ENCODE assay signal across 17 mouse cellular contexts in the genomic region with DNA sequence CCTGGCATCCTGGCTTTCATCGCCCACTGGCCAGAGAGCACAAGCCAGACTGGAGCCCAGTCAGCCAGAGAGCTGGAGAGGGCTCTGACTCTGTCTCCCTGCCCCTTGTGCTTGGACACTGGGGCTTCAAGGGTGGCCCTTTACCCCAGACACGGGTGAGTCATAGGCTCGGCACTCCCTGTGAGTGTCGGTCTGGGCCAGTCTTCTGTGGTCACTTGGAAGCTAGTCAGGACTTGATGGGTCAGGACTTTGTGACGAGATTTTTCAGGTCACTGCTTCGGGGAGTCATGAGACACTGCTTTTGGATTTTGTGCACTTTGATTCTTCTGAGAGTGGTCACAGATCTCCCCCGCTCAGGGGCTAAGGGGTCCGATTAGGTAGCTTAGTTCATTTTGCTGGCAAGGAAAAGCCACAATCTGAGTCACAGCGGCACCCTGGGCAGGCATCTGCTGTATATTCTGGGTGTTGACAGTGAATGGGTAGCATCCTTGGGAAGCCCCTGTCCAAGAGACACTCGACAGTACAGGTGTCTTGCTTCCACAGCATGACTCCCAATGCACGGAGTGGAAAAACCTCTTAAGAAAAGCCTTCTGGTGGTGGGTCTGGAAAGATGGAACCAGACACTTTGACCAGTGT. TPM values are rescaled to one million over a fixed set of nuclear protein-coding genes. Genes with fewer than 3 reads are reported as not detected.
DNase-seq lines count a peak whose midpoint lies in the region; ATAC-seq and TF ChIP-seq lines count a peak whose summit lies in the region.
"Had no signal": no experiment of that assay in that cellular context is flagged by ENCODE, and none has a peak within 500 bp of the region (broad histone marks: within the 10 kb centered on the region; RNA-seq: fewer than 3 reads in every experiment).

No protein-coding gene starts in this region.

- no peak overlapping the region for H3K27ac ChIP-seq in kidney, adult 2 months (ENCODE audit: insufficient read depth, low read depth, low read length)
- no peak overlapping the region for H3K27ac ChIP-seq in kidney, embryonic 14.5 days (ENCODE audit: low read depth, low read length)
- H3K27ac ChIP-seq in forebrain, embryonic 13.5 days, result no peak overlapping the region
- no peak overlapping the region for H3K27ac ChIP-seq in forebrain, embryonic 15.5 days (replicated peaks)
- H3K27ac ChIP-seq: embryonic facial prominence, embryonic 13.5 days; forebrain, embryonic 12.5 days; heart, adult 2 months; layer of hippocampus, adult 2 months; left cerebral cortex, adult 2 months; limb, embryonic 13.5 days had no signal

- H3K27me3 ChIP-seq in kidney, adult 2 months (replicated peaks; ENCODE audit: control insufficient read depth, insufficient read depth, low read length), result no peaks in the 10 kb centered on the region
- no peaks in the 10 kb centered on the region for H3K27me3 ChIP-seq in kidney, embryonic 14.5 days (ENCODE audit: control insufficient read depth, insufficient read depth, low read length)
- no peaks in the 10 kb centered on the region for H3K27me3 ChIP-seq in C2C12 (ENCODE audit: control insufficient read depth, insufficient read depth, insufficient read length)
- H3K27me3 ChIP-seq in forebrain, embryonic 13.5 days, result no peaks in the 10 kb centered on the region
- H3K27me3 ChIP-seq in forebrain, embryonic 15.5 days, result no peaks in the 10 kb centered on the region
- H3K27me3 ChIP-seq: embryonic facial prominence, embryonic 13.5 days; forebrain, embryonic 12.5 days; limb, embryonic 13.5 days; megakaryocyte, embryonic 14.5 days had no signal

- WGBS in kidney, adult 2 months, result 56% methylated on average over 11 of the region's 11 CpGs
- WGBS in kidney, embryonic 14.5 days, result 85% methylated on average over 11 of the region's 11 CpGs
- 84% methylated on average over 11 of the region's 11 CpGs for WGBS in forebrain, embryonic 13.5 days
- WGBS in forebrain, embryonic 15.5 days, result 89% methylated on average over 11 of the region's 11 CpGs

- peak; percentile 75 for DNase-seq in kidney, adult 2 months
- peak; percentile 58 for DNase-seq in adrenal gland, postnatal 10 days
- peak; percentile 50 to 63 for DNase-seq in kidney, postnatal 36 days
- DNase-seq: heart, postnatal 10 days; right cerebral cortex, adult 18-20 months had no signal

- TF ChIP-seq CTCF in kidney, adult 2 months (conservative IDR thresholded peaks at IDR 0.05; ENCODE audit: insufficient read depth, insufficient read length, low read depth, low read length), result no peak
- TF ChIP-seq CTCF in C2C12 (IDR thresholded peaks at IDR 0.05; ENCODE audit: control insufficient read depth, insufficient read depth, insufficient read length), result no peak

- H3K79me3 ChIP-seq in C2C12 (ENCODE audit: low read depth), result peaks cover 3% of the 10 kb centered on the region

- H3K9me3 ChIP-seq in kidney, embryonic 14.5 days (ENCODE audit: control insufficient read depth, low read length), result no peaks in the 10 kb centered on the region
- peaks cover under 1% of the 10 kb centered on the region; the same call in 1 of the 2 replicates for H3K9me3 ChIP-seq in forebrain, embryonic 13.5 days (replicated peaks)
- H3K9me3 ChIP-seq in forebrain, embryonic 15.5 days, result no peaks in the 10 kb centered on the region
- H3K9me3 ChIP-seq: limb, embryonic 13.5 days; megakaryocyte, embryonic 14.5 days had no signal

- H3K4me2 ChIP-seq in kidney, embryonic 14.5 days (replicated peaks; ENCODE audit: low read depth, low read length), result no peak overlapping the region
- H3K4me2 ChIP-seq in forebrain, embryonic 13.5 days, result no peak overlapping the region
- H3K4me2 ChIP-seq in forebrain, embryonic 15.5 days (replicated peaks), result no peak overlapping the region
- H3K4me2 ChIP-seq: embryonic facial prominence, embryonic 13.5 days; forebrain, embryonic 12.5 days; limb, embryonic 13.5 days had no signal

- ATAC-seq in kidney, embryonic 14.5 days (ENCODE audit: low FRiP score, low TSS enrichment), result no peak
- no peak for ATAC-seq in forebrain, embryonic 13.5 days
- no peak for ATAC-seq in forebrain, embryonic 15.5 days (replicated peaks)
- ATAC-seq: hindbrain, embryonic 16.5 days had no signal

- no peak for TF ChIP-seq POLR2A in kidney, adult 2 months (IDR thresholded peaks at IDR 0.05; ENCODE audit: low read depth, low read length)

- peak overlapping the region; percentile 40 for H3ac ChIP-seq in C2C12 (ENCODE audit: control insufficient read depth, insufficient read length, low read depth)

- H3K4me1 ChIP-seq in kidney, adult 2 months (ENCODE audit: control insufficient read depth, insufficient read depth, low read length), result peaks cover 3% of the 10 kb centered on the region; the same call in 1 of the 2 replicates
- no peaks in the 10 kb centered on the region for H3K4me1 ChIP-seq in kidney, embryonic 14.5 days (ENCODE audit: control insufficient read depth, insufficient read depth, low read length)
- H3K4me1 ChIP-seq in forebrain, embryonic 13.5 days, result no peaks in the 10 kb centered on the region
- no peaks in the 10 kb centered on the region for H3K4me1 ChIP-seq in forebrain, embryonic 15.5 days
- H3K4me1 ChIP-seq: limb, embryonic 13.5 days had no signal

- H3K36me3 ChIP-seq in kidney, adult 2 months (ENCODE audit: control insufficient read depth, insufficient read depth, low read length), result no peaks in the 10 kb centered on the region
- H3K36me3 ChIP-seq in kidney, embryonic 14.5 days (ENCODE audit: control insufficient read depth, insufficient read depth, low read length), result no peaks in the 10 kb centered on the region
- H3K36me3 ChIP-seq in C2C12 (ENCODE audit: control insufficient read depth, insufficient read depth), result peaks cover 78% of the 10 kb centered on the region
- no peaks in the 10 kb centered on the region for H3K36me3 ChIP-seq in forebrain, embryonic 13.5 days (ENCODE audit: poor library complexity, severe bottlenecking)
- no peaks in the 10 kb centered on the region for H3K36me3 ChIP-seq in forebrain, embryonic 15.5 days
- H3K36me3 ChIP-seq: embryonic facial prominence, embryonic 13.5 days; forebrain, embryonic 12.5 days; limb, embryonic 13.5 days had no signal

- H3K9ac ChIP-seq in kidney, embryonic 14.5 days (ENCODE audit: low read depth, low read length), result no peak overlapping the region
- no peak overlapping the region for H3K9ac ChIP-seq in forebrain, embryonic 13.5 days
- H3K9ac ChIP-seq in forebrain, embryonic 15.5 days (replicated peaks), result no peak overlapping the region
- H3K9ac ChIP-seq: embryonic facial prominence, embryonic 13.5 days; forebrain, embryonic 12.5 days; limb, embryonic 13.5 days had no signal

- H3K79me2 ChIP-seq in C2C12 (ENCODE audit: control insufficient read depth, insufficient read depth), result peaks cover 26% of the 10 kb centered on the region

- no peak overlapping the region for H3K4me3 ChIP-seq in kidney, adult 2 months (ENCODE audit: insufficient read depth, low read depth, low read length)
- no peak overlapping the region for H3K4me3 ChIP-seq in kidney, embryonic 14.5 days (ENCODE audit: low read length)
- H3K4me3 ChIP-seq in C2C12 (ENCODE audit: insufficient read depth, poor library complexity, severe bottlenecking), result no peak overlapping the region
- no peak overlapping the region for H3K4me3 ChIP-seq in forebrain, embryonic 13.5 days
- no peak overlapping the region for H3K4me3 ChIP-seq in forebrain, embryonic 15.5 days
- H3K4me3 ChIP-seq: embryonic facial prominence, embryonic 13.5 days; forebrain, embryonic 12.5 days; heart, adult 2 months; layer of hippocampus, adult 2 months; left cerebral cortex, adult 2 months; limb, embryonic 13.5 days; megakaryocyte, embryonic 14.5 days had no signal

TF ChIP-seq in C2C12, 6 proteins besides CTCF, POLR2A, EP300 and RAD21:
- TF ChIP-seq USF1 (IDR thresholded peaks at IDR 0.05; ENCODE audit: low read depth) (no peak), MYOD1 (IDR thresholded peaks at IDR 0.05; ENCODE audit: control insufficient read depth, insufficient read length, low read depth) (peak; percentile 46), MYOG (IDR thresholded peaks at IDR 0.05; ENCODE audit: control insufficient read depth, extremely low read depth, insufficient read length) (no peak), MAX (IDR thresholded peaks at IDR 0.05) (peak; percentile 66), FOSL1 (IDR thresholded peaks at IDR 0.05; ENCODE audit: insufficient read depth, low read length, poor library complexity, severe bottlenecking) (no peak)

RNA-seq across cellular contexts. Expression of a gene that starts 43.0 kb away (rescaled TPM):
- 1.5 and 4.5 TPM in 2 replicates for polyA plus RNA-seq in kidney, adult 2 months (2012; rRNA removed)
- 0.70 and 0.94 TPM in 2 replicates for polyA plus RNA-seq in kidney, embryonic 14.5 days (2014; fragmentation: Nextera tagmentation; extraction: Ambion mirVana)
- polyA plus RNA-seq in C2C12 (2012; fragmentation: generic; extraction: Trizol), result 0.09 TPM
- 1 to 10 TPM; 3.6 to 4.4 TPM for total RNA-seq in adrenal gland, postnatal 10 days (2021)
- 0.64 and 0.66 TPM in 2 replicates for polyA plus RNA-seq in forebrain, embryonic 13.5 days (2015; fragmentation: Nextera tagmentation; extraction: Ambion mirVana)
- polyA plus RNA-seq in forebrain, embryonic 15.5 days (2015; fragmentation: Nextera tagmentation; extraction: Ambion mirVana), result 0.75 and 1.0 TPM in 2 replicates

RNA-seq across cellular contexts. Expression of a gene that starts 49.0 kb away (rescaled TPM):
- polyA plus RNA-seq in kidney, adult 2 months (2012; rRNA removed), result 7.1 and 8.5 TPM in 2 replicates
- 3.9 TPM in 2 replicates for polyA plus RNA-seq in kidney, embryonic 14.5 days (2014; fragmentation: Nextera tagmentation; extraction: Ambion mirVana)
- polyA plus RNA-seq in C2C12 (2012; fragmentation: generic; extraction: Trizol), result 103 TPM
- total RNA-seq in adrenal gland, postnatal 10 days (2021), result 10 to 100 TPM; 33.2 to 42.1 TPM
- 2.1 and 2.6 TPM in 2 replicates for polyA plus RNA-seq in forebrain, embryonic 13.5 days (2015; fragmentation: Nextera tagmentation; extraction: Ambion mirVana)
- polyA plus RNA-seq in forebrain, embryonic 15.5 days (2015; fragmentation: Nextera tagmentation; extraction: Ambion mirVana), result 2.8 and 3.8 TPM in 2 replicates

Comparison
In these comparisons a context has a peak if more than half of its experiments do, and no peak if none do; other contexts are left out.
1. RNA of a gene that starts 49.0 kb away (polyA plus RNA-seq): 103 TPM in C2C12 (single experiment); 7.1 to 8.5 TPM in kidney, adult 2 months, 3.9 TPM in kidney, embryonic 14.5 days, 2.8 to 3.8 TPM in forebrain, embryonic 15.5 days and 2.1 to 2.6 TPM in forebrain, embryonic 13.5 days; every median in the first group is over 10 times any median in the second.
2. Peak in every context shown above with its lines, with median percentiles within 50 percentile points of each other: DNase-seq.